Mouse (Mus musculus): ENCODE data around the gene Nhlrc2. TPM values are rescaled to one million over a fixed set of nuclear protein-coding genes. Genes with fewer than 3 reads are reported as not detected.

Nhlrc2 gene
- polyA plus RNA-seq, 1 experiment from 2014 or later: 14.1 TPM

GRCm38 (mm10) chr19:56543320-56543719, 4.7 kb upstream of the Nhlrc2 start:
- H3K9ac ChIP-seq: no peak overlapping the region
- 91% methylated on average over 12 of the region's 12 CpGs for WGBS

GRCm38 (mm10) chr19:56544681-56545388, 3.2 kb upstream of the Nhlrc2 start:
- no peak for ATAC-seq
- Histone ChIP-seq H3K9ac (no peak overlapping the region), H3K27ac (no peak overlapping the region), H3K4me2 (replicated peaks) (no peak overlapping the region), H3K4me1 (replicated peaks) (peaks cover 10% of the 10 kb centered on the region; the same call in 1 of the 2 replicates), H3K4me3 (replicated peaks) (no peak overlapping the region), H3K27me3 (replicated peaks) (no peaks in the 10 kb centered on the region), H3K9me3 (no peaks in the 10 kb centered on the region), H3K36me3 (peaks cover 10% of the 10 kb centered on the region; the same call in 1 of the 2 replicates)
- 79% methylated on average over 13 of the region's 13 CpGs for WGBS

More at GRCm38 (mm10) chr19:56543320-56543719, 4.7 kb upstream of the Nhlrc2 start:
- Histone ChIP-seq H3K4me2 (replicated peaks) (no peak overlapping the region), H3K27ac (no peak overlapping the region), H3K36me3 (peaks cover 12% of the 10 kb centered on the region; the same call in 1 of the 2 replicates), H3K4me1 (replicated peaks) (peaks cover 7% of the 10 kb centered on the region; the same call in 1 of the 2 replicates), H3K27me3 (replicated peaks) (no peaks in the 10 kb centered on the region), H3K4me3 (replicated peaks) (no peak overlapping the region), H3K9me3 (no peaks in the 10 kb centered on the region)
- ATAC-seq: no peak

- Histone ChIP-seq H3K9me3 (no peaks in the 10 kb centered on the region), H3K4me3 (replicated peaks) (no peak overlapping the region), H3K9ac (no peak overlapping the region), H3K36me3 (peaks cover 7% of the 10 kb centered on the region; the same call in 1 of the 2 replicates), H3K27ac (no peak overlapping the region), H3K27me3 (replicated peaks) (no peaks in the 10 kb centered on the region), H3K4me1 (replicated peaks) (peaks cover 12% of the 10 kb centered on the region; the same call in 1 of the 2 replicates), H3K4me2 (replicated peaks) (no peak overlapping the region)
- ATAC-seq: no peak
Observed at GRCm38 (mm10) chr19:56546031-56546430, 2.0 kb upstream of the Nhlrc2 start.

GRCm38 (mm10) chr19:56547456-56548229, 418 bp upstream of the Nhlrc2 start, which contains the start of gene Dclre1a:
Dclre1a (minus strand) TSS chr19:56548222.
- peak within 1 kb of the TSS; percentile 99 for H3K27ac ChIP-seq
- peak within 1 kb of the TSS; percentile 98 for H3K9ac ChIP-seq
- peaks cover 12% of the 10 kb centered on the region; the same call in 1 of the 2 replicates for H3K4me1 ChIP-seq (replicated peaks)
- 0 out of 2 replicates have a peak, but pooled peaks cover 2% of the 10 kb centered on the region for H3K36me3 ChIP-seq
- WGBS: 7% methylated on average over 20 of the region's 20 CpGs
- peak within 1 kb of the TSS; percentile 90 for H3K4me3 ChIP-seq (replicated peaks)
- no peaks in the 10 kb centered on the region for H3K27me3 ChIP-seq (replicated peaks)
- H3K4me2 ChIP-seq (replicated peaks): peak within 1 kb of the TSS; percentile 88
- no peaks in the 10 kb centered on the region for H3K9me3 ChIP-seq
- ATAC-seq: peak; percentile 42

DNA sequence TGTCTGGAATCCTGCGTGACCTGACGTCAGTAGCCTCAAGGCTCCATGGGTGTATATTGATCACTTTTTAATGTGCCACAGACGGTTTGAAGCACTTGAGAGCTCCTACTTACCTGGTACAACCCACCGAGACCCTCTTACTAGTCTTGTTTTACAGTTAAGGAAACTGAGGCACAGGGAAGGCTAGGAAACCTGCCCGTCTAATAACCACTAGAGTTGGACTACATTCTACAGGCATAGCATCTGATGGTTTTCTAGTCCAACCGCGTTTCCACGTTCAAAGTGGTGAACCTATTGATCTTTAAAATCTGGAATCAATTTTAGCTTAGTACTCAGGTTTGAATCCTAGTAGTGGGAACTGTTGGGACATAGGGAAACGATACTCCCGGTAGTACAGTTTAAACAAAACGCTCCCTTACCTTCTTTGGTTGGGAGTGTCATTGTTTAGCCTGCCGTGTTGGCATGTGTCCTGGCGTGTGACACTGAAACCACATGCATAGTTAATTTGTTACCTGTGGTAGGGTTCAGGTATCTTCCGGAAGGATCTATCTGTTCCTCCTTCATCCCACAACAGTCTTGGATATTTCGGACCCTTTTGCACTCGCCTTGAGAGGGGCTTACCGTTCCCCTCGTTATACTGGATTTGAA, 1.1 kb downstream of the Nhlrc2 start:
- 17% methylated on average over 18 of the region's 18 CpGs for WGBS
- peak; percentile 1; the same call in 1 of the 2 replicates for ATAC-seq
- Histone ChIP-seq H3K9ac (peak overlapping the region; percentile 98), H3K36me3 (peaks cover 8% of the 10 kb centered on the region), H3K4me1 (replicated peaks) (peaks cover 12% of the 10 kb centered on the region; the same call in 1 of the 2 replicates), H3K4me3 (replicated peaks) (peak overlapping the region; percentile 90), H3K27me3 (replicated peaks) (no peaks in the 10 kb centered on the region), H3K4me2 (replicated peaks) (peak overlapping the region; percentile 88), H3K27ac (peak overlapping the region; percentile 99), H3K9me3 (no peaks in the 10 kb centered on the region)

DNA sequence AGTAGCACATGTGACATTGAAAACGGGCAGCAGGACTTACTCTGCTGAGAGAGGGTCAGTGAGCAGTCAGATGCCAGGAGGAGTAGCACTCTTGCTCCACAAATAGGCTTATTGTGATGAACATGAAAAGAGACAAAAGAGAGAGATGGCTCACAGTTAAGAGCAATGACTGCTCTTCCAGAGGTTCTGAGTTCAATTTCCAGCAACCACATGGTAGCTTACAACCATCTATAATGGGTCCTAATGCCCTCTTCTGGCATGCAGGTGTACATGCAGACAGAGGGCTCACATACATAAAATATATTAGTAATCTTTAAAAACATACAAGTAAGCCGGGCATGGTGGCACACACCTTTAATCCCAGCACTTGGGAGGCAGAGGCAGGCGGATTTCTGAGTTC, 5.1 kb downstream of the Nhlrc2 start:
- peaks cover 6% of the 10 kb centered on the region for H3K36me3 ChIP-seq
- peaks cover 9% of the 10 kb centered on the region; the same call in 1 of the 2 replicates for H3K4me1 ChIP-seq (replicated peaks)
- H3K4me2 ChIP-seq (replicated peaks): no peak overlapping the region
- ATAC-seq: no peak
- no peak overlapping the region for H3K9ac ChIP-seq
- WGBS: 91% methylated on average over 3 of the region's 3 CpGs
- H3K4me3 ChIP-seq (replicated peaks): no peak overlapping the region
- H3K9me3 ChIP-seq: no peaks in the 10 kb centered on the region
- H3K27ac ChIP-seq: no peak overlapping the region
- H3K27me3 ChIP-seq (replicated peaks): no peaks in the 10 kb centered on the region

DNA sequence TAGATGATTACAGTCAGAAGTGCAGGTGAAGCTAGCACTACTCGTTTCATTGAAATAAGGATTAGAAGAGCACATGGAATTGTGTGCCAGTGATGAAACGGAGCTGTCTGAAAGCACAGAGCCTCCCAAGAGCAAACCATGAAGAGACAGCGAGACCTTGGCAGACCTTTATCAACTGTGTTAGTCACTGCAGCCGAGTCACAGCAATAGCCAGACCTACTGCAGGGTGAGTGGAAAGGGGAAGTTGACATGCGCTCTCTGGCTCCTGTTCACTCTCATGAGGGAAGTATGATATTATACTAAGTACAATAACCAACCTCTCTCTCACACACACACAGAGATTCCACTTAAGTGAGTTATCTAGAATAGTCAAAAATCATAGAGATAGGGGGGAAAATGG, 7.9 kb downstream of the Nhlrc2 start:
- Histone ChIP-seq H3K36me3 (peaks cover 12% of the 10 kb centered on the region), H3K9ac (no peak overlapping the region), H3K9me3 (no peaks in the 10 kb centered on the region), H3K27ac (no peak overlapping the region), H3K27me3 (replicated peaks) (no peaks in the 10 kb centered on the region), H3K4me1 (replicated peaks) (peaks cover 13% of the 10 kb centered on the region; the same call in 1 of the 2 replicates), H3K4me3 (replicated peaks) (no peak overlapping the region), H3K4me2 (replicated peaks) (no peak overlapping the region)
- ATAC-seq: no peak
- WGBS: 72% methylated on average over 5 of the region's 5 CpGs

- Histone ChIP-seq H3K4me1 (replicated peaks) (peaks cover 18% of the 10 kb centered on the region; the same call in 1 of the 2 replicates), H3K4me2 (replicated peaks) (no peak overlapping the region), H3K27me3 (replicated peaks) (no peaks in the 10 kb centered on the region), H3K4me3 (replicated peaks) (no peak overlapping the region), H3K27ac (no peak overlapping the region), H3K9me3 (no peaks in the 10 kb centered on the region), H3K9ac (no peak overlapping the region), H3K36me3 (peaks cover 6% of the 10 kb centered on the region; the same call in 1 of the 2 replicates)
- WGBS: 74% methylated on average over 9 of the region's 9 CpGs
- ATAC-seq: peak; percentile 66
Observed at GRCm38 (mm10) chr19:56562433-56563138, 14.5 kb downstream of the Nhlrc2 start.

- Histone ChIP-seq H3K4me2 (replicated peaks) (no peak overlapping the region), H3K27me3 (replicated peaks) (no peaks in the 10 kb centered on the region), H3K4me3 (replicated peaks) (no peak overlapping the region), H3K9ac (no peak overlapping the region), H3K9me3 (no peaks in the 10 kb centered on the region), H3K36me3 (peaks cover 6% of the 10 kb centered on the region; the same call in 1 of the 2 replicates), H3K4me1 (replicated peaks) (peaks cover 13% of the 10 kb centered on the region; the same call in 1 of the 2 replicates), H3K27ac (no peak overlapping the region)
- no peak for ATAC-seq
- WGBS: 83% methylated on average over 3 of the region's 3 CpGs
Observed at GRCm38 (mm10) chr19:56563469-56563868, 15.4 kb downstream of the Nhlrc2 start.

DNA sequence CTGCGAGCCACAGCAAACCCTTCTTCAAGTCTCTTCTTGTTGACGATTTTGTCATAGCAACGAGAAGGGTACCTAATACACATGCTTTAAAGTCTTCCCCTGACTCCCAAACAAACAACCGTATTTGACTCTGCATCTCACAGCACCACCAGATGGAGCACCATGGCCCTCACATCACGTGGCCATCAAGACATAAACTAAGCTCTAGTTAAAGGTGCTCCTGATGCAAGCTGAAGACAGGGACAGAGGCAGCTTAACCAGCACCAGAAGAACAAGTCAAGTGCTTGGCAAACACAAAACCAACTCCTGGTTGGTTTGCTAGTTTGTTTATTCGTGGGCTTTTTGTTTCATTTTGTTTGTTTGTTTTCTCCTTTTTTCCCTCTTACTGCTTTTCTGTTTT, 17.3 kb downstream of the Nhlrc2 start:
- no peaks in the 10 kb centered on the region for H3K9me3 ChIP-seq
- no peak overlapping the region for H3K9ac ChIP-seq
- no peak for ATAC-seq
- no peak overlapping the region for H3K4me3 ChIP-seq (replicated peaks)
- H3K4me1 ChIP-seq (replicated peaks): 0 out of 2 replicates have a peak, but pooled peaks cover 6% of the 10 kb centered on the region
- H3K27me3 ChIP-seq (replicated peaks): no peaks in the 10 kb centered on the region
- H3K36me3 ChIP-seq: no peaks in the 10 kb centered on the region
- no peak overlapping the region for H3K4me2 ChIP-seq (replicated peaks)
- 63% methylated on average over 6 of the region's 6 CpGs for WGBS
- no peak overlapping the region for H3K27ac ChIP-seq

DNA sequence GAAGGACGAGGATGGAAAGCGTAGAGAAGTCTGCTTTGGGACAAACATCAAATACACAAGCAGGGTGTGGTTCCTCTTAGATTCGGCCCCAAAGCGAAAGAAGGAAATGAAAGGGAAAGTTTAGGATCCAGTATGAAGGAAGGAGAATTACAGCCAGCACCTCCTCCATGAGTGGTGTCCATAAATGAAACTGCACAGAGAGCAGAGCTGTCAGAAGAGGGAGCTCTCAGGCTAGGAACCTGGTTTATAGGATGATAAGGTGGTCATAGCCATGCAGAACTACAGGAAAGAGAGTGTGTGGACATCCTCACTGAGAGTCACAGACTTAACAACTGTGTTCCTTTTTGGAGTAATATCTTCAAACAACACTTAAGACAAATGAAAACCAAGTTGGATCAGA, 18.0 kb downstream of the Nhlrc2 start:
- no peaks in the 10 kb centered on the region for H3K36me3 ChIP-seq
- no peaks in the 10 kb centered on the region for H3K27me3 ChIP-seq (replicated peaks)
- H3K9ac ChIP-seq: no peak overlapping the region
- 75% methylated on average over 4 of the region's 4 CpGs for WGBS
- no peaks in the 10 kb centered on the region for H3K9me3 ChIP-seq
- no peak overlapping the region for H3K4me2 ChIP-seq (replicated peaks)
- no peak for ATAC-seq
- no peak overlapping the region; the same call in 1 of the 2 replicates for H3K27ac ChIP-seq
- H3K4me3 ChIP-seq (replicated peaks): no peak overlapping the region
- 0 out of 2 replicates have a peak, but pooled peaks cover 6% of the 10 kb centered on the region for H3K4me1 ChIP-seq (replicated peaks)
